Comparison of ENCODE assay signal across 16 mouse cellular contexts in the genomic region with DNA sequence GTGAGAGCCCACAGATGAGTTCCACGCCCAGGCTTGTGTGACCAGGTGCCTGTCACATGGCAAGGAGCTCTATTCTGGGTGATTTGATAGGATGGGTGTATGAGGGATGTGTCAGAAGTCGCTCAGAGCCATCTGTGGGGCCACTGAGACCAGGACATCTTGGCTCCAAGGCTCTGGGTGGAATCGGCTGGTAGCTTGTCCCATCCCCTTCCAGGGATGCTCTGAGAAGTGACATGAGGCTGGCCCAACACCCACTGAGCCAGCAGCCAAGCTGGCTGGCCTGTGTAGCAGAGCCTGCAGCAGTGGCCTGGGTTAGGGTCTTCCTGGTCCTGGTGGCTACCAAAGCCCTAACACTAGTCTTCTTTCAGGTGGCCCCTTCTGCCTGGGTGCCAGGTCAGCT.
"Had no signal": no experiment of that assay in that cellular context is flagged by ENCODE, and none has a peak within 500 bp of the region (broad histone marks: within the 10 kb centered on the region; RNA-seq: fewer than 3 reads in every experiment).

No protein-coding gene starts in this region.

- DNase-seq: kidney, adult 8-10 months; kidney, postnatal 36 days; layer of hippocampus, adult 9-11 months; layer of hippocampus, postnatal 36 days; lung, adult 18-20 months; lung, postnatal 4 days; midbrain, embryonic 14.5 days; retina, postnatal 1 day; right cerebral cortex, postnatal 4 days; spleen, adult 18-20 months had no signal

- H3K27me3 ChIP-seq: limb, embryonic 12.5 days had no signal

- ATAC-seq: lung, postnatal 0 days had no signal

- H3K4me2 ChIP-seq: limb, embryonic 12.5 days; liver, embryonic 11.5 days had no signal

- H3K27ac ChIP-seq: kidney, postnatal 0 days; limb, embryonic 12.5 days; midbrain, embryonic 10.5 days had no signal

- H3K9me3 ChIP-seq: limb, embryonic 12.5 days; midbrain, embryonic 10.5 days had no signal

- H3K9ac ChIP-seq: limb, embryonic 12.5 days had no signal

- H3K4me3 ChIP-seq: limb, embryonic 12.5 days; midbrain, embryonic 10.5 days; myocyte had no signal
